Mouse (Mus musculus): ENCODE results near the gene Slc15a5.
A peak's percentile ranks its signal among the peaks of the same experiment; 100 is the strongest.

The Slc15a5 gene

GRCm38 (mm10) chr6:137957630-137958029 is 122.1 kb downstream of the Slc15a5 start:
- no peak for DNase-seq

GRCm38 (mm10) chr6:137956783-137957429 is 122.8 kb downstream of the Slc15a5 start:
- no peak for DNase-seq

- DNase-seq = no peak
Observed at GRCm38 (mm10) chr6:137946520-137946919, 133.2 kb downstream of the Slc15a5 start.

- DNase-seq = no peak
Observed at GRCm38 (mm10) chr6:137940374-137941218, 139.1 kb downstream of the Slc15a5 start.

- no peak for DNase-seq
Observed at GRCm38 (mm10) chr6:137937541-137937940, 142.2 kb downstream of the Slc15a5 start.

- DNase-seq = no peak
Observed at GRCm38 (mm10) chr6:137936268-137936667, 143.4 kb downstream of the Slc15a5 start.

- DNase-seq = no peak
Observed at GRCm38 (mm10) chr6:137935857-137936256, 143.9 kb downstream of the Slc15a5 start.

GRCm38 (mm10) chr6:137935341-137935740 is 144.4 kb downstream of the Slc15a5 start:
- DNase-seq = peak in 1 of 2 experiments; percentile 12

GRCm38 (mm10) chr6:137934545-137935298 is 145.0 kb downstream of the Slc15a5 start:
- DNase-seq = no peak

Measured in kidney, postnatal 25 days (tissue).